Mouse (Mus musculus): ENCODE measurements around the gene Tmem265. TPM values are rescaled to one million over a fixed set of nuclear protein-coding genes. Genes with fewer than 3 reads are reported as not detected.

Gene Tmem265
- polyA plus RNA-seq (2016; fragmentation: Nextera tagmentation; extraction: Ambion mirVana) = 3.5 and 6.3 TPM in 2 replicates

GRCm38 (mm10) chr7:127561340-127561858 lies at the start of gene Tmem265:
Gene Tmem265 (plus strand): TSS chr7:127561390.
- no peak for ATAC-seq (ENCODE audit: low FRiP score, low read depth)
- peaks cover 88% of the 10 kb centered on the region for H3K36me3 ChIP-seq

DNA sequence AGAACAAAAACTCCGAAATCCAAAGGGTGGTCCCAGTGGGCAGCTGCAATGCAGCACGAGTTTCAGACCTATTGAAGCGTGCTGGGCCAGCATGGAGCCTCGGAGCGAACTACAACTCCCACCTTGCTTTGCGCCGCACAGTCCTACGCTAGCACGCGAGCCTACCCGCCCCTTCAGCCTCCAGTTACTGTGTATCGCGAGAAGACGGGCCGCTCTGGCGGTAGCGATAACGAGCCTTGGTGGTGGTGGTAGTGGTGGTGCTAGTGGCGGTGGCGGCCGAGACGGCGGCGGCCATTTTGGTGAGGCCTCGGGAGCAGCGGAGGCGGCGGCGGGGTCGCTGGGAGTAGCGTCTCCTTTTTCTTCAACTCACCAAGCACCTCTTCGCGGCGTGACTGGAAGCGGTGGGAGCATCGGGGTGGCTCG lies 49.4 kb upstream of the Tmem265 start, which contains the start of gene Srcap:
Gene Srcap, plus strand, starts transcription at position 176 of the 423 bp plus-strand sequence.
- Histone ChIP-seq H3K9me3 (no peaks in the 10 kb centered on the region), H3K4me3 (peak within 1 kb of the TSS; percentile 88), H3K4me1 (peaks cover 18% of the 10 kb centered on the region), H3K36me3 (peaks cover 26% of the 10 kb centered on the region), H3K4me2 (replicated peaks) (peak within 1 kb of the TSS; percentile 59), H3K27ac (replicated peaks) (peak within 1 kb of the TSS; percentile 98), H3K9ac (replicated peaks) (peak within 1 kb of the TSS; percentile 90), H3K27me3 (no peaks in the 10 kb centered on the region)
- WGBS = 2% methylated on average over 37 of the region's 37 CpGs
- peak; percentile 99 for ATAC-seq (ENCODE audit: low FRiP score, low read depth)

More at GRCm38 (mm10) chr7:127561340-127561858, at the start of gene Tmem265:
- no peak within 1 kb of the TSS for H3K4me3 ChIP-seq
- no peaks in the 10 kb centered on the region for H3K27me3 ChIP-seq
- WGBS = 90% methylated on average over 5 of the region's 5 CpGs
- H3K4me2 ChIP-seq (replicated peaks) = no peak within 1 kb of the TSS
- no peak within 1 kb of the TSS for H3K9ac ChIP-seq (replicated peaks)
- H3K4me1 ChIP-seq = no peaks in the 10 kb centered on the region
- H3K27ac ChIP-seq (replicated peaks) = no peak within 1 kb of the TSS
- H3K9me3 ChIP-seq = no peaks in the 10 kb centered on the region

- Histone ChIP-seq H3K4me2 (replicated peaks) (peak overlapping the region; percentile 59), H3K9ac (replicated peaks) (peak overlapping the region; percentile 90), H3K27ac (replicated peaks) (peak overlapping the region; percentile 98), H3K27me3 (no peaks in the 10 kb centered on the region), H3K36me3 (peaks cover 32% of the 10 kb centered on the region), H3K4me1 (peaks cover 18% of the 10 kb centered on the region), H3K9me3 (no peaks in the 10 kb centered on the region), H3K4me3 (peak overlapping the region; percentile 88)
- ATAC-seq (ENCODE audit: low FRiP score, low read depth) = peak; percentile 86
- WGBS = under 1% methylated on average over 78 of the region's 93 CpGs
Measured at GRCm38 (mm10) chr7:127512231-127513015, 48.8 kb upstream of the Tmem265 start.

DNA sequence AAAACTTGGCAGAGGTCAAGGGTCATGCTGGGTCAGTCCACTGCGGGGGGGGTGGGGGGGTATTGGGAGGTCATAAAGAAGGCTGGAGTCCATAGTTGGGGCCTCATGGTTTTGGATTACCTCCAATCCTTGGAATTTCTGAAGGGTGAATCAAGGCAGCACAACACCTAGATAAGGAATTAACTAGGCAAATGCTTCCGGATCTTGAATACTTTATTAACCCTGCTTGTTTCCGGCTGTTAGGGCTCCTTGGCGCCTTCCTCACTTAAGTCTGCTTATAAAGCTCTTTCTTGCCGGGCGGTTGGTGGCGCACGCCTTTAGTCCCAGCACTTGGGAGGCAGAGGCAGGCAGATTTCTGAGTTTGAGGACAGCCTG lies 48.2 kb upstream of the Tmem265 start:
- peak overlapping the region; percentile 90 for H3K9ac ChIP-seq (replicated peaks)
- H3K9me3 ChIP-seq = no peaks in the 10 kb centered on the region
- no peak for ATAC-seq (ENCODE audit: low FRiP score, low read depth)
- H3K27ac ChIP-seq (replicated peaks) = peak overlapping the region; percentile 98
- H3K27me3 ChIP-seq = no peaks in the 10 kb centered on the region
- peaks cover 37% of the 10 kb centered on the region for H3K36me3 ChIP-seq
- WGBS = 42% methylated on average over 8 of the region's 8 CpGs
- peak overlapping the region; percentile 59 for H3K4me2 ChIP-seq (replicated peaks)
- H3K4me1 ChIP-seq = peaks cover 18% of the 10 kb centered on the region
- H3K4me3 ChIP-seq = peak overlapping the region; percentile 88

DNA sequence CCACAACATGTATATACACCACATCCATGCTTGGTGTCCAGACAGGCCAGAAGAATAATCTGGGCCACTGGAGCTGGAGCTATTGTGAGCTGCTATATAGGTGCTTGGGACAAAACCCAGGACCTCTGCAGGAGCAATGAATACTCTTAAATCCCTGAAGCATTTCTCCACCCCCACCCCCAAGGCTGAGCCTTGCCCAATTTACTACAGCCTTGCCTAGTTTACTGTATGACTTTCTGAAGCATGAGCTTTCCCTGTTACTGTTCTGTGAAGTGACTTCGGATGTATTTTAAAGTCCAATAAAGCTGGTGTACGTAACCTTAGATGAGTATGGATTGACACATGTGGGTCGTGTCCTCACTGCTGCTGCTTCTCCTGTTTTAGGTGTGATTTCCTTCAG lies 47.4 kb upstream of the Tmem265 start:
- 91% methylated on average over 3 of the region's 3 CpGs for WGBS
- peak overlapping the region; percentile 59 for H3K4me2 ChIP-seq (replicated peaks)

GRCm38 (mm10) chr7:127515846-127516245 lies 45.3 kb upstream of the Tmem265 start:
- no peak for ATAC-seq (ENCODE audit: low FRiP score, low read depth)
- H3K9me3 ChIP-seq = no peaks in the 10 kb centered on the region
- no peaks in the 10 kb centered on the region for H3K27me3 ChIP-seq
- no peak overlapping the region for H3K4me3 ChIP-seq
- peaks cover 18% of the 10 kb centered on the region for H3K4me1 ChIP-seq
- WGBS = 96% methylated on average over 7 of the region's 7 CpGs
- H3K9ac ChIP-seq (replicated peaks) = no peak overlapping the region
- H3K27ac ChIP-seq (replicated peaks) = no peak overlapping the region
- H3K36me3 ChIP-seq = peaks cover 60% of the 10 kb centered on the region
- H3K4me2 ChIP-seq (replicated peaks) = no peak overlapping the region

More for the DNA sequence above, 47.4 kb upstream of the Tmem265 start:
- peaks cover 18% of the 10 kb centered on the region for H3K4me1 ChIP-seq
- H3K9ac ChIP-seq (replicated peaks) = no peak overlapping the region
- H3K27me3 ChIP-seq = no peaks in the 10 kb centered on the region
- H3K27ac ChIP-seq (replicated peaks) = no peak overlapping the region
- peak overlapping the region; percentile 88 for H3K4me3 ChIP-seq
- ATAC-seq (ENCODE audit: low FRiP score, low read depth) = no peak
- no peaks in the 10 kb centered on the region for H3K9me3 ChIP-seq
- H3K36me3 ChIP-seq = peaks cover 44% of the 10 kb centered on the region

GRCm38 (mm10) chr7:127516344-127516743 lies 44.8 kb upstream of the Tmem265 start:
- no peak overlapping the region for H3K4me3 ChIP-seq
- ATAC-seq (ENCODE audit: low FRiP score, low read depth) = no peak
- WGBS = 98% methylated on average over 6 of the region's 7 CpGs
- peaks cover 14% of the 10 kb centered on the region for H3K4me1 ChIP-seq
- H3K4me2 ChIP-seq (replicated peaks) = no peak overlapping the region
- no peak overlapping the region for H3K27ac ChIP-seq (replicated peaks)
- no peak overlapping the region for H3K9ac ChIP-seq (replicated peaks)
- peaks cover 65% of the 10 kb centered on the region for H3K36me3 ChIP-seq
- no peaks in the 10 kb centered on the region for H3K27me3 ChIP-seq
- H3K9me3 ChIP-seq = no peaks in the 10 kb centered on the region

- 97% methylated on average over 3 of the region's 3 CpGs for WGBS
- H3K9ac ChIP-seq (replicated peaks) = no peak within 1 kb of the TSS
- no peaks in the 10 kb centered on the region for H3K27me3 ChIP-seq
- H3K9me3 ChIP-seq = no peaks in the 10 kb centered on the region
- H3K4me1 ChIP-seq = no peaks in the 10 kb centered on the region
- ATAC-seq (ENCODE audit: low FRiP score, low read depth) = no peak
- peaks cover 88% of the 10 kb centered on the region for H3K36me3 ChIP-seq
- no peak within 1 kb of the TSS for H3K27ac ChIP-seq (replicated peaks)
- no peak within 1 kb of the TSS for H3K4me2 ChIP-seq (replicated peaks)
- H3K4me3 ChIP-seq = no peak within 1 kb of the TSS
Measured at GRCm38 (mm10) chr7:127519284-127519683, 41.9 kb upstream of the Tmem265 start, which contains the start of gene Gm42715. Gene Gm42715 (plus strand): TSS chr7:127519584.

- Histone ChIP-seq H3K4me2 (replicated peaks) (no peak overlapping the region), H3K27me3 (no peaks in the 10 kb centered on the region), H3K4me3 (no peak overlapping the region), H3K4me1 (no peaks in the 10 kb centered on the region), H3K9ac (replicated peaks) (no peak overlapping the region), H3K36me3 (peaks cover 89% of the 10 kb centered on the region), H3K27ac (replicated peaks) (no peak overlapping the region), H3K9me3 (no peaks in the 10 kb centered on the region)
- no peak for ATAC-seq (ENCODE audit: low FRiP score, low read depth)
- WGBS = 97% methylated on average over 3 of the region's 3 CpGs
Measured at GRCm38 (mm10) chr7:127541671-127542070, 19.5 kb upstream of the Tmem265 start.

DNA sequence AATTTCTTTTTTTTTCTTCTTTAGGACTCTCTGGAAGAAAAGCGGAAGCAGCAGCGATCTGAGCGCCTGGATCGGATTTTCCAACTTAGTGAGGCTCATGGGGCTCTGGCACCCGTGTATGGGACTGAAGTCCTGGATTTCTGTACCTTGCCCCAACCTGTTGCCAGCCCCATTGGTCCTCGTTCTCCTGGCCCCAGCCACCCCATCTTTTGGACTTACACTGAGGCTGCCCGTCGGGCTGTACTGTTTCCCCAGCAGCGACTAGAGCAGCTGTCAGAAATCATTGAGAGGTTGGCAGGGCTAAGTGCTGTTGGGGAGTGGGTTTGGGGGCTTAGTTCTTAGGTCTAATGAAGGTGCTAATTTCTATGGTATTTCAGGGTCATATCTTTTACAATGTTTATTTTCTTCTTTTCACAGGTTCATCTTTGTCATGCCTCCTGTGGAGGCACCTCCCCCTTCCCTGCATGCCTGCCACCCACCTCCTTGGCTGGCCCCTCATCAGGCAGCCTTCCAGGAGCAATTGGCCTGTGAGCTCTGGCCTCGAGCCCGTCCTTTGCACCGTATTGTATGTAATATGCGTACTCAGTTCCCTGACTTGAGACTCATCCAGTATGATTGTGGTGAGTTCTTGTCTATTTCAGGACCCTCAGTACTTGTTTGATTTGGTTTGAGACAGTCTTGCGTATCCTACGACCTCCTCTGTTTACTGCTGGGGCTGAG lies 11.9 kb upstream of the Tmem265 start:
- no peak overlapping the region for H3K27ac ChIP-seq (replicated peaks)
- H3K27me3 ChIP-seq = no peaks in the 10 kb centered on the region
- peaks cover 69% of the 10 kb centered on the region for H3K36me3 ChIP-seq
- no peak for ATAC-seq (ENCODE audit: low FRiP score, low read depth)
- H3K4me1 ChIP-seq = no peaks in the 10 kb centered on the region
- WGBS = 91% methylated on average over 15 of the region's 15 CpGs
- H3K9ac ChIP-seq (replicated peaks) = no peak overlapping the region
- no peak overlapping the region for H3K4me3 ChIP-seq
- H3K9me3 ChIP-seq = no peaks in the 10 kb centered on the region
- no peak overlapping the region for H3K4me2 ChIP-seq (replicated peaks)

GRCm38 (mm10) chr7:127551558-127551957 lies 9.6 kb upstream of the Tmem265 start:
- peaks cover 75% of the 10 kb centered on the region for H3K36me3 ChIP-seq
- WGBS = 97% methylated on average over 8 of the region's 8 CpGs
- no peak for ATAC-seq (ENCODE audit: low FRiP score, low read depth)

DNA sequence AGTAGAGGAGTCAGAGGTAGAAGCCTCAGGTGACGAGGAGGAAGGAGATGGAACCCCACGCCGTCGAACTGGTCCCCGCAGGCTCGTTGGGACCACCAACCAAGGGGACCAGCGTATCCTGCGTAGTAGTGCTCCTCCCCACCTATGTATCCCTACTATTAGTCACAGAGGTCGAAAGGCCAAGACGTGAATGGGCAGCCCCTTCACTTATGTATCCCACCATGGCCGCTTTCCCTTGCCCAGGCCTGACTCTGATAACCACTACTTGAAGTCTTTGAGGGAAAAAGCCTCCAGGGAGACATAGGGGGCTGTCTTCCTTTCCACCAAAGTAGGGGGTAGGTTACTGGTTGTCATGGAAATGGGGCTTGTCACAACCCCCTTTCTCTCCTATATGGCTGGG lies 610 bp upstream of the Tmem265 start:
- peaks cover 89% of the 10 kb centered on the region for H3K36me3 ChIP-seq
- WGBS = 96% methylated on average over 11 of the region's 11 CpGs
- ATAC-seq (ENCODE audit: low FRiP score, low read depth) = no peak

More at GRCm38 (mm10) chr7:127551558-127551957, 9.6 kb upstream of the Tmem265 start:
- Histone ChIP-seq H3K4me1 (no peaks in the 10 kb centered on the region), H3K27me3 (no peaks in the 10 kb centered on the region), H3K4me3 (no peak overlapping the region), H3K9ac (replicated peaks) (no peak overlapping the region), H3K4me2 (replicated peaks) (no peak overlapping the region), H3K9me3 (no peaks in the 10 kb centered on the region), H3K27ac (replicated peaks) (no peak overlapping the region)

More for the DNA sequence above, 610 bp upstream of the Tmem265 start:
- no peak overlapping the region for H3K4me3 ChIP-seq
- no peaks in the 10 kb centered on the region for H3K27me3 ChIP-seq
- no peak overlapping the region for H3K27ac ChIP-seq (replicated peaks)
- H3K4me1 ChIP-seq = no peaks in the 10 kb centered on the region
- no peak overlapping the region for H3K4me2 ChIP-seq (replicated peaks)
- no peak overlapping the region for H3K9ac ChIP-seq (replicated peaks)
- no peaks in the 10 kb centered on the region for H3K9me3 ChIP-seq

Measured in midbrain, embryonic 12.5 days (tissue).